Mouse (Mus musculus): ENCODE data around the gene Dnah8.
"Not testable (repeated sequence)": the region's sequence is repeated elsewhere in the genome, so short reads cannot be mapped to it uniquely, and the experiment has no call there.

The Dnah8 gene

GRCm38 (mm10) chr17:30624132-30624531, at the start of gene Dnah8:
Dnah8 (plus strand) TSS chr17:30624354.
- DNase-seq, result not testable (repeated sequence)

GRCm38 (mm10) chr17:30574783-30575075, 49.4 kb upstream of the Dnah8 start:
- no peak for DNase-seq

DNA sequence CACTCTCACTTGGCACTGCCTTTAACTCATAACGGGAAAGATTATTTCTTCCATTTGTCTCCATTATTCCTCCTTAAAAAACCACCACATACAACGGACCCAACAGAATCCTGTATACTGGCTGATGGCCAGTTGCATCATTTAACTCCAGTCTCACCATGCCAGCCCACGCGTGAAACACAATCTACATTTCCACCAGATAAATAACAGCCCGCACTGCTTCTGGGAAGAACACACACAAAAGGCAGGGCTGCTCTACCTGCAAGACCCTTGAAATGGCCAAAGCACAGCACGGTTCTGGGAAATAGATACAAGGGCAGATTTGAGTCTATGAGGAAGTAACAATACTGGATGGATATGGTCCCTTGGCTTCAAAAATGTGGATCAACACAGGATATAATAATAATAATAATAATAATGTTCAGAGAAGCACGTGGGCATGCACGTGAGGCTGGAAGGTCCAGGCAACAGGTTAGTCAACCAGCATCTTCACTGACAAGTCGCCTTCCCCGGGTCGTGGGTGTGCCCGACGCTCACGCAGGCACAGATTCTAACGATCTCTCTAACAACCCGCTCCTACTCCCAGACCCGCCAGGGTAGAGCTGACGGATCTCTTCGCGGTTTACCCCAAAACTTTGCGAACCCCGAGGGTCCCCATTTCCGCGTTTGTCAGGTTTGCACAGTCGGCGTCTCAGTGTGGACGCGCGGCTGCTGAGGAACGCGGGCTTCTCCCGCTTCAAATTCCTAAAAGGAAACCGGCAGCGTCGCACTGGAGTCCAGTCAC, 48.8 kb upstream of the Dnah8 start:
- peak; percentile 74 for DNase-seq

DNA sequence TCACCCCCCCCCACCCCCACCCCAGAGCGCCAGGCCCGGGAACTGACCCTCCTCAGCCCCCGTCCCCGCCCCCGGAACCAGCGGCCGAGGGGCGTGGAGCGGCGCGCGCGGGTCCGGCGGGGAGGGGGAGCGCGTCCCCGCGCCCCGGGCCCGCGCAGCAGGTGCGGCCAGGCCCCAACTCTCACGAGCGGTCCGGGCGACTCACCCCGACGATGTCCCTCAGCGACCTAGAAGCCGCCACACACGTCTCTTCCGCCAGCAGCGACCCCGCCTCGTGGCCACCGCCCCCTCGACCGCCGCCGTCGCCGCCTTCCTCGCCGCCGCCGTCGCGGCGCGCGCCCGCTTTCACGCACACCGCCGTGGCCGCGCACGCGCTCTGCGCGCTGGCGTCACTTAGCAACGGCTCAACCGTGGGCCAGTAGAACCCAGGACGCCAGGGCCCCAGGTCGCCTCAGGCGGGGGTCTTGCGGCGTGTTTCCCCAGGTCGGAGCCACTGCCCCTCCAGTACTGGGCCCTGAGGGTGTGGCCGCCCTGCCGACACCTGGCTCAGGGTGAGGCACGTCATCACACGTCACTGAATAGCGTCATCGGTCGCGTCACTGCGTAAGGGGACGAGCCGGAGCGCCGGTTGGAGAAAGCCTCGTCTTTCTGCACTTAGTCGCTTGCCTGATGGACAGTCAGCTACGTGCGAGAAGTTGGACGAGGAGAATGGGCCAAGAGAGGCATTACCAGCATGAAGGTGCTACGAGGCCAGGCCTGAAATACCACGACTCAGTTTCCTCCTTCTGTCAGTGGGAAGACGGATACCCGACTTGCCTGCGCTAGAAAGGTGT, 48.0 kb upstream of the Dnah8 start, which contains the start of gene Btbd9:
Btbd9 (minus strand) TSS at position 548 of the 833 bp plus-strand sequence.
- peak; percentile 95 for DNase-seq

GRCm38 (mm10) chr17:30576946-30577345, 47.2 kb upstream of the Dnah8 start:
- DNase-seq, result peak; percentile 30

DNA sequence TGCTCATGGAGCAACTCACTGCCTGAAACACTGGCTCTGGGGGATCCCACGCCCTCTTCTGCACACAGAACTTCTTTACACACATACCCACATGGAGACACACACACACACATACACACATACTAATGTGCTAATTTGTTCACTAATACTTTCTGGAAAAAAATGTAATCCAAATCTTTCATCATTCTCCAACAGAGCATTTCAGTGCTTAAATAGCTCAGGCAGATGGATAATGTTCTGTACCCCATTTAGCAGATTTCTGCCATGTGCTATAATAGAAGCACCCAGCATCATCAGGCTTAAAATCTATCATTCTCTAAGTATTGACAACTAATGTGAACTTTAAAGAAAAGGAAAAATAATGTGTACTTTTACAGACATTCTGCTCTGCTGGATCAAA, 43.4 kb upstream of the Dnah8 start:
- DNase-seq, result no peak

GRCm38 (mm10) chr17:30581201-30581600, 43.0 kb upstream of the Dnah8 start:
- no peak for DNase-seq

GRCm38 (mm10) chr17:30582313-30582712, 41.8 kb upstream of the Dnah8 start:
- no peak for DNase-seq

- DNase-seq, result no peak
These were observed 40.7 kb upstream of the Dnah8 start for GRCm38 (mm10) chr17:30583258-30584001.

DNA sequence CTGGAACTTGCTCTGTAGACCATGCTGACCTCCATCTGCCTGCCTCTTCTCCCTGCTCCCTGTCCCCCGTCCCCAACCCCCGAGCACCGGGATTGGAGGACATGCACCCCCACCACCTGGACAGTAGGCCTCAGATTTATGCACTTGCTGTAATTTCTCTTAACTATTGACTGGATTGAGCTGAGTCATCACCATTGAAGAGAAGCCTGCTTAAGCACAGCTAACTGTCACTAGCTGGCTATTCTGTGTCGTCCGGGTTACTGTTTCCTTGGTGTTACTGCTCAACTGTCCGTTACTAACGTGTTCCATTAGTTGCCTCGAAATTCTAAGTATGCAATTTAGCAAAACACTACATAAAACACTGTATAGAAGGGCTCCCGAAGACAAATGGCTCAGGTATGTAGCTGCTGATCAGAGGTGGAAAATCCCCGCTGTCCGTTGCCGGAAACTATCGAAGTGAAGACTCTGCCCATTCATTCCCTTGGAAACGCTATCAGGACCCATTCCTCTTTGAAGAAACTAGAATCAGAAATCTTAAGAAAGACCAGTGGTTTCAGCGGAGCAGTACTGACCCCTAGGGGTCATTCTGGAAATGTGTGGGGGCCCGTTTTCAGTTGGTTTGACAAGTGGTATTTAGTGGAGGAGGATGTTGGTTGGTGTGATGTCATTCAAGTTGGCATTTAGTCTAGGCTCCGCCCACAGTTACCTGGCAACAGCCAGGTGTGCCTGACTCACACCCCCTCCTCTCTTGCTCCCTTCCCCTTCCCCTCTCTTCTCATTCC, 33.5 kb upstream of the Dnah8 start:
- peak; percentile 71 for DNase-seq

DNA sequence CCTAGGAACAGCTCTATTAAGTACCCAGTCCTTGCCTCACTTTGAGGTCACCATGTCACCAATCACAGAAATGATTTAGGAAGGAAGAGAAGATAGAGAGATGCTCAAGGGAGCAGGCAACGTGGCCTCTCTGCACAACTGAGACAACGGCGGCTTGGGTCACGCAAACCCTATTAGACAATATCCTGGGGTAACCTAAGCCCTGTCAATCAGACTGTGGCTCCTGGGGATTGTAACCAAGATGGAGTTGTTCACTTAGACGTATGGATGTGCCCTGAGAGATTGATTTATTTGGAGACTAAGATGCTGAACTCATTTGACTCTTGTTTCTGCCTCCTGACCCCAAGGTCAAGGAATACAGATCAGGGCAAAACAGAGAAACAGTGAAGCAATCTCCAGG, 29.7 kb upstream of the Dnah8 start:
- no peak for DNase-seq

GRCm38 (mm10) chr17:30594846-30595245, 29.3 kb upstream of the Dnah8 start:
- DNase-seq, result no peak

- DNase-seq, result no peak
These were observed 26.4 kb upstream of the Dnah8 start for GRCm38 (mm10) chr17:30597786-30598185.

- DNase-seq, result no peak
These were observed 25.9 kb upstream of the Dnah8 start for GRCm38 (mm10) chr17:30598300-30598699.

GRCm38 (mm10) chr17:30602175-30602574, 22.0 kb upstream of the Dnah8 start:
- DNase-seq, result no peak

GRCm38 (mm10) chr17:30604296-30604695, 19.9 kb upstream of the Dnah8 start:
- DNase-seq, result no peak

- no peak for DNase-seq
These were observed 19.2 kb upstream of the Dnah8 start for GRCm38 (mm10) chr17:30605001-30605400.

DNA sequence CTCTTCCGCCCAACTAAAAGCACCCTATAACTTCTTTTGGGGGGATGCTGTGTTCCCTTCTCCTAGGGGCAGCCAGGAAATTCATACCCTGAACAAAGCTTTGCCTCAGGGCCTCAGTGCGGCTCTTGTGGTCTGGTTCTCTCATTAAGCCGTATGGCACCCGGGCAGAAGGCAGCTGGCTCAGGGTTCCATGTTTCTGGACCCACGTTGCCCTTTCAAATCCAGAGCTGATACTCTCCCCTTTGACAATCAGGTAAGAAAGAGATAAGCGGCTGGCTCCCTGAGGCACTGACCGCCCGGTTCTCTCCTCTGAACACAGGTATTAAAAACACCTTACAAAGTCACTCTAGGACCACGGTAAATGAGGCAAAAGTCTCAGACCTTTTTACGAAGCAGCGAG, 17.9 kb upstream of the Dnah8 start:
- no peak for DNase-seq

- DNase-seq, result no peak
These were observed 17.5 kb upstream of the Dnah8 start for GRCm38 (mm10) chr17:30606634-30607081.

GRCm38 (mm10) chr17:30607330-30607729, 16.8 kb upstream of the Dnah8 start:
- DNase-seq, result no peak

- no peak for DNase-seq
These were observed 16.2 kb upstream of the Dnah8 start for GRCm38 (mm10) chr17:30607909-30608495.

DNA sequence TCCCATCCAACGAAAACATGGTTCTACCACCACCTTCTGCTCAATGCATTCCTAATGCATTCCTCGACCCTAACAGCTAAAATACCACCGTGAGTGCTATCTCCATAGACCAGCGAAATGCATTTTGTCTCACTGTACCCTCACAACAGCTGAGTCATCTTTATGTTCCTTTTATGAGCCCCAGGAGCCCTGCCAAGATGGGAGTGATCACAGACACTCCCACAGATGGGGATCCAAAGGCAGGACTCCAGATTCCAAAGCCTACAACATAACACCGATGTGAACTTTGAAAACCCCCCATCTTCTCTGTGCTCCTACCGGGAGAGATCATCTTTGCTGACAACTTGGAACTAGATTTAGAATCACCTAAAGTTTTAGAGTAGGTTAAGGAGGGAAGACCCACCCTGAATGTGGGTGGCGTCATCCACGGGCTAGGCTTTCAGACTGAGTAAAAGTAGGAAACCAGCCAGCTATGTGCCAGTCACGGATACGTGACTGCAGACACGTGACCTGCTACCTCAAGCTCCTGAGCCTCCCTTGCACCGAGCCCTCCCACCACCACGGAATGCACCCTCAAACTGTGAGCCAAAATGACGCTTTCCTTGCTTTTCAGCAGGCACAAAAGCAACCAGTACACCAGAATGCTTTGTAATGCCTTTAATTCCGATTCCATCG, 14.7 kb upstream of the Dnah8 start:
- DNase-seq, result no peak

All from thymus, postnatal 14 days (tissue).